Mouse (Mus musculus): ENCODE measurements around the gene Lrrc42.

GRCm38 (mm10) chr4:107278188-107278707 lies 24.9 kb upstream of the Lrrc42 start:
- TF ChIP-seq CTCF (IDR thresholded peaks at IDR 0.05; ENCODE audit: insufficient read depth, low read depth, low read length) (no peak), POLR2A (IDR thresholded peaks at IDR 0.05; ENCODE audit: insufficient read depth, low read depth, low read length) (no peak)
